Mouse (Mus musculus) c-Kit-positive CD71-positive TER-119-positive erythroid progenitor cells, embryonic 14.5 days (primary cell): Measurements from ENCODE around the gene Taf11.

Experiments used
- DNase-seq: peaks from one replicate; pipeline ENCODE4 v3.0.0-alpha.2; 2013; ENCODE audit warnings: low spot score

Gene Taf11

DNA sequence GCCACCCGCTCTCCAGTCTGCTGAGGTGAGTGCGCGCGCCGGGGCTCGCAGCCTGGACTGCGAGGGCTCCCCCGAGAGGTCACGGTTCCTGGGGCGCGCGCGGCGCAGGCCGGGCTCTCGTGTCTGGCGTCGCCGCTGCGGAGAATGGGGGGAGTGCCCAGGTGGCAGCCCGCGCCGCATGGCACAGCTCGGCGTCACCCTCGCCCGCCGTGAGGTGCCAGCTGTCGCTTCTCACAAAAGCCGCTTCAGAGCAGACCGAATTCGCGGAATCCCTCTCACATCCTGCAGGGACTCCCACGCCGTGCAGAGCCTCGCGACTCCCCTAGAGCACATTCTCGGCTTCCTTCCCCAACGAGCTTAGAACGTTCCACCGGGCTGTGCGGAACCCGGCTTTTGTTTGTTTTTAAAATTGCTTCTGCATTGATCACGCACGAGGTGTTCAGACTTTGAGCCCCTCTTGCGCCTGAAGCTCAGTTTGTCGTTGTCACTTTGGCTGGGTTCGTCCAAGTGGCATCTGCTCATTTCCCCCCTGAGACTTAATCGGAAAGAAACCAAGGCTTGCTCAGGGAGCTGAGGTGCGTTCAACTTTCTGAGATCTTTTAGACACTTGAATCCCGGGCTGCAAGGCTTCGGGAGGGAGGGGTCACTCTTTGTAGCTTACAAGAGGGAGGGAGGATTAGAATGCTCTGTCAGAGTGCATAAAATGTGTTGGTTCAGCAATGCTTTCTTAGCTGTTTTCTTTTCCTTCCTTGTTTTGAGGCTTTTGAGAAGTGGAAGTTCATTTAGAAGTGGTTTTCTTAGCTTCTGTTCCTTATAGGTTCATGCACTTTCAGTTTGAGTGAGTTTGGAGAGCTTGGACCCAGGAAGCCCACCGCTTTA lies at the start of gene Taf11:
Gene Taf11 (minus strand): TSS at position 223 of the 879 bp plus-strand sequence.
- DNase-seq, result peak; percentile 20

DNA sequence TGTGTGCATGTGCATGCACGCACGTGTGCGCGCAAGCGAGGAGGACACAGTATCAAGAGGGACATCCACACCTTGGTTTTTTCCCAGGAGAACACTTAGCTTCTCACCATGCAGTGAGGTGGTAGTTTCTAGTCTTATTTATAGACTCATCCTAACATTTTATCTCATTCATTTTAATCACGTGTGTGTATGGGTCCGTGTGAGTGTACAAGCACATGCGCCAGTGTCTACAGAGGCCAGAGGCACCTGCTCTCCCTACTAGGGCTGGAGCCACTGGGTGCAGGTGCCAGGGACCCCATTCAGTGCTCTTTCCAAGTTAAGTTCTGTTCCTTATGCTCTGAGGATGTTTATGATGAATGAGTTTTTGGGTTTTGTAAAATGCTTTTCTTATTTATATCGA lies 48.0 kb upstream of the Taf11 start:
- no peak for DNase-seq

GRCm38 (mm10) chr17:27954629-27955402 lies 45.2 kb upstream of the Taf11 start:
- no peak for DNase-seq

- DNase-seq, result no peak
These were observed 43.5 kb upstream of the Taf11 start for GRCm38 (mm10) chr17:27953136-27953535.

- no peak for DNase-seq
These were observed 37.5 kb upstream of the Taf11 start for GRCm38 (mm10) chr17:27947155-27947554.

DNA sequence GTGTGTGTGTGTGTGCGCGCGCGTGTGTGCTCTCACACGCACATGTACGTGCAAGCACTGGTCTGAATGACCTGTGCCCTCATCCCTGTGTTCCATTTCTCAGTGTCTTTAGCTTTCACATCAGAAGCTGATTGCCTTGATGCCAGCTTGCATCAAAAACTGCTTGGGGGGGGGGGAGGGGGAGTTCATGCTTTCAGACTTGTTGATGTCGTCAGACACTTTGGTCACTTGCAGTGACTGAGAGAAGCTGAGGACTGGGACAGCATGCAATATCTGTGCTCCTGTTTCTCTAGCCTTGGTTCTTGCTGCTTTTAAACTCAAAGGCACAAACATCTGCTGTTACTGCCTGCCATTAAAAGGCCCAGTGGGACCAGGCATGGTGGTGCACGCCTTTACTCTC lies 36.7 kb upstream of the Taf11 start:
- no peak for DNase-seq

- no peak for DNase-seq
These were observed 36.0 kb upstream of the Taf11 start for GRCm38 (mm10) chr17:27945546-27946216.

- DNase-seq, result no peak
These were observed 32.5 kb upstream of the Taf11 start for GRCm38 (mm10) chr17:27942131-27942530.

- DNase-seq, result no peak
These were observed 32.1 kb upstream of the Taf11 start for GRCm38 (mm10) chr17:27941698-27942097.

- no peak for DNase-seq
These were observed 31.5 kb upstream of the Taf11 start for GRCm38 (mm10) chr17:27941178-27941577.

DNA sequence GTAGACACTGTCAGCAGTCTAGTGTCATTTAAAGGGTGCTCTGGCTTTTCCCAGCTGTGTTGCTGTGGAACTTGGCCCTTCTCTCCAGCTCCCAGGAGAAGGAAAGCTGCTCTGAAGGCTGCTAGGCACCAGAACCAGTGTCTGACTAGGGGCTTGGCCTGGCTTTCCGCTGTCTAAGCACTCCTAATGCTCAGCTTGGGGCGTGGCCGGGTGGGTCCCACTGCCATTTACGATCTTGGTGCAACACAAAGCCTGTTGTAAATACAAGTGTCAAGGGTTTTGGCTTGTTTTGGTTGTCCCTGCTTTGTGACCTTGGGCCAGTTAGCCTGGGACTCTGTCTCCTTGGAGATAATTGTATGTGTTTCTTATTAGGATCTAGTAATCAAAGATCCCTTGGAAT lies 30.7 kb upstream of the Taf11 start:
- no peak for DNase-seq

GRCm38 (mm10) chr17:27939028-27939427 lies 29.4 kb upstream of the Taf11 start:
- DNase-seq, result no peak

- DNase-seq, result no peak
These were observed 28.6 kb upstream of the Taf11 start for GRCm38 (mm10) chr17:27938121-27938754.

DNA sequence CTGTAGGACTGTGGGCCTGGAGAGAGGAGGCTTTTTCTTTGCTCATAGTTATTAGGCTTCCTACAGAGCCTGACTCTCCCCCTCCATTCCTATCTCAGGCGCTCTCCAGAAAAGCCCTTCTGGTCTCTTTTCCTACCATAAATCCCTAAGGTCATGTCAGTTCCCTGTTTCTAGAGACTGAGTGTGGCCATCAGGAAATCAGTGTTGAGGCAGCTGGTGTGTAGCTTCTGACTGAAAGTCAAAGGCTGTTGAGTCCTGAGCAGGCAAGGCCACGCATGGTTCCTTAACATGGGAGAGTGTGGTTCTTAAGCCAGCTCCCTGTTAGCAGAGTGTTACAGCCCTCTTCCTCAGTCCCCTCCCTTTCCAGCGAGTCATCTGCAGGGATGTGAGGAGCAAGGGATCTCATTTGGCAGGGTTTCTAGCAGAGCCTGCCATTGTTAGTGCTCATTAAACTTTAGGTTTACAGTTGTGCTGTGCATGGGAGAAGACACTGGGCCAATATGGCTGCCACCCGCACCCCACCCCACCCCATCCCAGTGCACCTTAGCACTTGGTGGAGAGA lies 27.5 kb upstream of the Taf11 start:
- no peak for DNase-seq

- DNase-seq, result no peak
These were observed 25.4 kb upstream of the Taf11 start for GRCm38 (mm10) chr17:27935091-27935490.

DNA sequence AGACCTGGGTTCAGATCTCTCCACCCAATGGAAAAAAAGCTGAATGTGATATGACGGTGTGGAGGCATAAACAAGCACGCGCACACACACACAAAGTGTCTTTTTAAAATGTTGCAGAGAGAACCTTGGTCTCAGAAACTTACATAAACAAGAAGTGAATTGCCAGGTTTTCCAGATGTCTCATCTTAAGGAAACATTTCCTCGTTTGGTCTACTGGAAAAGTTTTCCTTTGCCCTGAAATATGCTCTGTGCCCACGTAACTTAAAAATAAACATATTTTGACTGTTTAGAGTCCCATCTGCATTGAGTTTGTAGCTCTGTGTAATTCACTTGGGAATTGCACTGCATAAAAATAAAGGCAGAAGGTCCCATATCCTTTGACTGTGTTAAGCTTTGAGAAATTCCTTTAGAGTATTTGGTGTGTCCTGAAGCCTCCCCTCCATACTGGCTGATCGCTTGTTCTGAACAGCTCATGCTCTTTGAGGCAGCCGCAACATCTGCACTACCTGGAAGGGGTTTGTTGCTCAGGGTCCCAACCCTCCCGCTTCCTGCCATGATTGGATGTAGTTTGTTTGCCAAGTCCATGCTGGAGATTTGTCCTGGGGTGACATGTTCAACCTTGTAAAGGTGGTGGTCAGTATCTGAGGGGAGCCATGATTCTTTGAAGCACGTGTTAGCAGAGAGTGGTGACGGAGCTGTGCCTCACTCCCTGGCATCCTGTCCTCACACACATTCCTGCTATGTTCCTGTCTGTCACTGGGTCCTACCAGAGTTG lies 24.7 kb upstream of the Taf11 start:
- no peak for DNase-seq

DNA sequence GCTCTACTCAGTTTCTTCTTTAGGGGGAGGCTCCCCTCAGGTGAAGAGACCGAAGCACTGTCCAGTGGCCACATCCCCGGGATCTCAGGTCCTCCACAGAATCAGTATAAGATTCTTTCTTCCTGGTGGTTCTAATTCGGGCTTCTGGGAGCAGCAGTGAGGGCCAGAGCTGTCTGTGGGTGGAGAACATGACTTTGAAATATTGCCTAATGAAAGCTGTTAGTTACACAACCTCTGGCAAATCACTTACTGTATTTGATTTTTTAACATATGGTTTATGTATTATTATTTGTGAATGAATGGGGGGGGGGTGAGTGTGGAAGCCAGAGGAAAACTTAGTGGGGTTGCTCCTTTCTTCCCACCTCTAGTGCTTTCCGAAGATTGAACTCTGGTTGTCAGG lies 22.2 kb upstream of the Taf11 start:
- DNase-seq, result no peak

GRCm38 (mm10) chr17:27930291-27930690 lies 20.6 kb upstream of the Taf11 start:
- no peak for DNase-seq

GRCm38 (mm10) chr17:27925504-27925903 lies 15.9 kb upstream of the Taf11 start:
- no peak for DNase-seq

DNA sequence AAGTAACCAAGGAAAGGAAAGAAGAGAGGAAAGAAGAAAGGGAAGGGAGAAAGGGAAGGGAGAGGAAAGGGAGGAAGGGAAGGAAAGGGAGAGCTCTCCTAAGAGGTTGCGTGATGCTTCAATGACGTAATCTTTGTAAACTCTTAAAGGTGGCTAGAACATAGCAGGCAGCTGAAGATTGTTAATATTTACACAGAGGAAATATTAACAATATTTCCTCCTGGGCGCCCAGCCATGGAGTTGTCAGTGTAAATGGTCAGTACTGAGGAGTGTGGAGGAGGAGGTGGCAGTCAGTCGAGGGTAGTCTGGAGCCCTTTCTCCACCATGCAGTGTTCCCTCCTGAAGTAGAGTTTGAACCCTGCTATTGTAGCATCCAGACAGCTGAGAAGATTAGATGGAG lies 15.4 kb upstream of the Taf11 start:
- no peak for DNase-seq

GRCm38 (mm10) chr17:27922174-27922712 lies 12.6 kb upstream of the Taf11 start:
- DNase-seq, result no peak
